In the genomic region with DNA sequence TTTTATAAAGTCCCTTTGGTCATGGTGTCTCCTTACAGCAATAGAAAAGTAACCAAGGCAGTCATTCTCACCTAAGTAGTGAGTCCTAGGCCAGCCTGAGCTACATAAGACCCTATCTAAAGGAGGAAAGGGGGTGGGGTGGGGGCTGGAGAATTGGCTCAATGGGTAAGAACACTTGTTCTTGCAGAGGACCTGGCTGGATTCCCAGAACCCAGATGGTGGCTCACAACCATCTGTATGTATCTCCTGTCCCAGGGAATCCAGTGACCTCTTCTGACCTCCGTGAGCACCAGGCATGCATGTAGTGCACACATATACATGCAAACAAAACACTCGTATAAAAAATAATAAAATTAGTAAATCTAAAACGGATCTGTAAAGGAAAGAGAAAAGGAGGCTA, we compare ENCODE assay signal across 14 mouse cellular contexts. TPM values are rescaled to one million over a fixed set of nuclear protein-coding genes. Genes with fewer than 3 reads are reported as not detected.
DNase-seq lines count a peak whose midpoint lies in the region; ATAC-seq and TF ChIP-seq lines count a peak whose summit lies in the region.
"Had no signal": no experiment of that assay in that cellular context is flagged by ENCODE, and none has a peak within 500 bp of the region (broad histone marks: within the 10 kb centered on the region; RNA-seq: fewer than 3 reads in every experiment).

No protein-coding gene starts in this region.

- DNase-seq in heart, postnatal 36 days = no peak
- DNase-seq in right cerebral cortex, postnatal 10 days (ENCODE audit: low spot score in 2 of 2) = peak; percentile 63 to 77
- DNase-seq in right cerebral cortex, postnatal 25 days = no peak
- DNase-seq in cerebellum, adult 2 months = peak; percentile 65 to 74
- DNase-seq in skeletal muscle tissue, adult 2 months (ENCODE audit: low read depth, low spot score) = peak; percentile 52
- DNase-seq in embryo, embryonic 9.5 days (ENCODE audit: extremely low spot score) = no peak
- DNase-seq: kidney, adult 18-20 months; kidney, postnatal 25 days had no signal

- intact Hi-C loops in heart, postnatal 36 days (cut with DNase I) = no loop called here

- ATAC-seq in heart, embryonic 16.5 days (replicated peaks; ENCODE audit: extremely low read depth, insufficient read depth, low FRiP score) = 0 out of 2 replicates have a peak, but pooled peaks have one; percentile 38

- H3K27me3 ChIP-seq in heart, embryonic 16.5 days (ENCODE audit: control insufficient read depth, insufficient read depth, low read length) = no peaks in the 10 kb centered on the region
- H3K27me3 ChIP-seq in cerebellum, adult 2 months (ENCODE audit: control insufficient read depth, insufficient read depth, low read length) = no peaks in the 10 kb centered on the region
- H3K27me3 ChIP-seq: forebrain, embryonic 12.5 days; hindbrain, embryonic 15.5 days; megakaryocyte, embryonic 14.5 days; neural tube, embryonic 15.5 days had no signal

- peaks cover 30% of the 10 kb centered on the region for H3K4me1 ChIP-seq in heart, embryonic 16.5 days (ENCODE audit: control insufficient read depth, insufficient read depth, low read length)
- H3K4me1 ChIP-seq in cerebellum, adult 2 months (ENCODE audit: control insufficient read depth, insufficient read depth, low read length) = peaks cover 15% of the 10 kb centered on the region

- 82% methylated on average over 3 of the region's 3 CpGs for WGBS in heart, embryonic 16.5 days
- 22% methylated on average over 3 of the region's 3 CpGs for WGBS in cerebellum, adult 2 months

- no peaks in the 10 kb centered on the region for H3K36me3 ChIP-seq in heart, embryonic 16.5 days (ENCODE audit: control insufficient read depth, insufficient read depth)
- H3K36me3 ChIP-seq: forebrain, embryonic 12.5 days; hindbrain, embryonic 15.5 days; neural tube, embryonic 15.5 days had no signal

- H3K4me3 ChIP-seq in heart, embryonic 16.5 days (ENCODE audit: low read length) = no peak overlapping the region
- no peak overlapping the region for H3K4me3 ChIP-seq in cerebellum, adult 2 months (replicated peaks; ENCODE audit: insufficient read depth, low read depth, low read length)
- H3K4me3 ChIP-seq: forebrain, embryonic 12.5 days; hindbrain, embryonic 15.5 days; megakaryocyte, embryonic 14.5 days; neural tube, embryonic 15.5 days had no signal

- no peak overlapping the region for H3K9ac ChIP-seq in heart, embryonic 16.5 days (ENCODE audit: low read length)
- H3K9ac ChIP-seq: forebrain, embryonic 12.5 days; hindbrain, embryonic 15.5 days; neural tube, embryonic 15.5 days had no signal

- TF ChIP-seq POLR2A in cerebellum, adult 2 months (IDR thresholded peaks at IDR 0.05; ENCODE audit: borderline replicate concordance, insufficient read depth, low read length) = no peak

- H3K27ac ChIP-seq in heart, embryonic 16.5 days (ENCODE audit: low read length) = no peak overlapping the region
- H3K27ac ChIP-seq in cerebellum, adult 2 months (ENCODE audit: insufficient read depth, low read length) = 0 out of 2 replicates have a peak overlapping the region, but pooled peaks have one; percentile 0
- H3K27ac ChIP-seq: forebrain, embryonic 12.5 days; hindbrain, embryonic 15.5 days; neural tube, embryonic 15.5 days had no signal

- H3K4me2 ChIP-seq in heart, embryonic 16.5 days (ENCODE audit: low read depth, low read length) = no peak overlapping the region
- H3K4me2 ChIP-seq: forebrain, embryonic 12.5 days; hindbrain, embryonic 15.5 days; liver, embryonic 11.5 days; neural tube, embryonic 15.5 days had no signal

- no peaks in the 10 kb centered on the region for H3K9me3 ChIP-seq in heart, embryonic 16.5 days (replicated peaks; ENCODE audit: control insufficient read depth, low read length)
- H3K9me3 ChIP-seq: forebrain, embryonic 12.5 days; hindbrain, embryonic 15.5 days; megakaryocyte, embryonic 14.5 days; neural tube, embryonic 15.5 days had no signal

- no peak for TF ChIP-seq CTCF in cerebellum, adult 2 months (IDR thresholded peaks at IDR 0.05; ENCODE audit: borderline replicate concordance, insufficient read depth, low read depth, low read length)

RNA-seq across cellular contexts. Expression of a gene that starts 24.8 kb away (rescaled TPM):
- polyA plus RNA-seq in heart, embryonic 16.5 days (2015; fragmentation: Nextera tagmentation; extraction: Ambion mirVana) = 19.1 and 20.8 TPM in 2 replicates
- total RNA-seq in heart, postnatal 36 days (2021) = 10 to 100 TPM; 60.7 to 68.4 TPM
- 26.7 and 30.0 TPM in 2 replicates for polyA plus RNA-seq in cerebellum, adult 2 months (2012; rRNA removed)

RNA-seq across cellular contexts. Expression of a gene that starts 33.6 kb away (rescaled TPM):
- polyA plus RNA-seq in heart, embryonic 16.5 days (2015; fragmentation: Nextera tagmentation; extraction: Ambion mirVana) = 138 and 151 TPM in 2 replicates
- 10 to 100 TPM; 89.6 to 92.4 TPM for total RNA-seq in heart, postnatal 36 days (2021)
- polyA plus RNA-seq in cerebellum, adult 2 months (2012; rRNA removed) = 71.5 and 76.4 TPM in 2 replicates

Comparison
In these comparisons a context has a peak if more than half of its experiments do, and no peak if none do; other contexts are left out.
1. DNase-seq: peak in right cerebral cortex, postnatal 10 days (2 of 2), cerebellum, adult 2 months (2 of 2) and skeletal muscle tissue, adult 2 months (single experiment); none in heart, postnatal 36 days (0 of 2), right cerebral cortex, postnatal 25 days (single experiment) and embryo, embryonic 9.5 days (single experiment).